Mouse (Mus musculus) mouse trophoblast stem cell (cell line): ENCODE results near the gene Arhgef39.

Experiments
- in situ Hi-C, 2 experiments: fragments of 300-500 bp; cut with MseI, MboI; formaldehyde crosslinking; loops; 2 replicates in 1 of 2; 3 replicates in 1 of 2; pipeline ENCODE4 v1.15.1; 2025

Gene Arhgef39

DNA sequence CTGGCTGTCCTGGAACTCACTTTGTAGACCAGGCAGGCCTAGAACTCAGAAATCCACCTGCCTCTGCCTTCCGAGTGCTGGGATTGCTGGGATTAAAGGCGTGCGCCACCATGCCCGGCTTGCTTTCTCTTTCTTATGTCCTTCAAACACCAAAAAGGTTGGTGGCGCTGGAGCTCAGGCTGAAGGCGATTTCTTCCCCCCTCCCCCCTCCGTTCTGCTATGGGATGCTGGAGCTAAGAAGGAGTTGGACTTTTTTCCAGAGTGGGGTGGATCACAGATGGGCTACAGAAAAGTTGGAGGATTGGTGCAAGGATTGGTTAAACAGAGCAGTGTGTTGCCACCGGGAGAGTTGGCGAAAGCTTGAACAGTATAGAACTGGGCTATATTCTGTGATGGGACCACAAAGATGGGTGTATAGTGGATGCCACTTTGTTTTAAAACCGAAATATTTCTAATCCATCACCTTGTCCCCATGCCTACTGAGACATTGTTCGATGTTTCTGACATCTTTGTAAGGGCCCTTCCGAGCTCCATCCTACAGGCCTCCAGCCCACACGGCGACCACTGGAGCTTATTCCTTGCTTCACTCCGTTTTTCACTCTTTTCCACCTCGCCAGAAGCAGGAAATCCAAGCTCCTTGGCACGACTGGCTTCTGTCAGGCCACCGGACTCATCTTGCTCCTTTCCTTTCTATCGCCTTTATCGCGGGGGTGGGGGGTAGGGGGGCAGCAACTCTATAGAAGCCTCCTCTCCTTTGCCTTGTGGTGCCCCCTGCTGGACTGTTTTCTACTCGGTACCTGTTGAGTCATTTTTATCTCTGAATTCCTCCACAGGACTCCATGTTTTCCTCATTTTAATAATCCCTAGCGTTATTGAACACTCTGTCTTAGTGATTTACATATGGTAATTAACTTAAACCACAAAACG lies 20.3 kb downstream of the Arhgef39 start:
- in situ Hi-C loops: loop anchor here (5.0 kb wide), 1 partner anchor 37 kb away; the partner anchor contains the start of gene Tesk1 (in 2 of the 2)

DNA sequence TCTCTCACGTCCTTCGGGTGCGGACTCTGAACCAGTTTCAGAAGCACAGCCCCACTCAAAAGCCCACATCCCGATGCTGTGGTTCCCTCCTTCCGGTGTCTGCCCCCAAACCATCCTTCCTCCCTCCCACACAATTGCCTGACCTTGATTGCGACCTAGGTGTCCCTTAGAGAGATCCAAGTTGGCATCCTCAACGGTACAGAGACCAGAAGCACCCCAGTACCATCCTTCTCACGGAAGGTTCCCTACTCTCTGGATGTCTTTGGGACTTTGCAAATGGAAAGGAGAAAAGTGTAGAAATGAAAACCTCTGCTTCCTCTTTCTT lies 21.0 kb downstream of the Arhgef39 start:
- in situ Hi-C loops: loop anchor here (5.0 kb wide), 1 partner anchor 36 kb away; the partner anchor contains the start of gene Tesk1 (in 2 of the 2)

- in situ Hi-C loops: loop anchor here (5.0 kb wide), 1 partner anchor 36 kb away; the partner anchor contains the start of gene Tesk1 (in 2 of the 2)
These were observed 21.5 kb downstream of the Arhgef39 start for GRCm38 (mm10) chr4:43477857-43478533.

- in situ Hi-C loops: loop anchor here (5.0 kb wide), 1 partner anchor 34 kb away; the partner anchor contains the start of gene Tesk1 (in 2 of the 2)
These were observed 22.9 kb downstream of the Arhgef39 start for GRCm38 (mm10) chr4:43476604-43477003.

DNA sequence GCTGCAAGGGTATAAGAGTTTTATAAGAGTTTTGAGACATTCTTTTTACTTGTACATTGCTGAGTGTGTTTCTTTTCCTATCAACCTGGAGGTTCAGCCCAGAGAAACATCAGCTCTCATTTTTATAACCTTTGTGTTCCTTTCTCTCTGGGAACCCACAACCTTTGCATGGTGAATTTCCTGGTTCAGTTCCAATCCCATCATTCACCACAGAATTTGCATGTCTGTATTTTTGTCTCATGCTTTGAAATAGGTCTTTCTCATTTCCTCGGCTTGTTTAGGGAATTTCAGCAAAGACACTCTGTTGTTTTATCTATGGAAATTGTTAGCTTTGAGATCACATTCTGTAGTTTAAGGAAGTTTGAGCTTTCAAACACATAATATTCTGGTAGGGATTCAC lies 25.9 kb downstream of the Arhgef39 start:
- in situ Hi-C loops: no loop called here

DNA sequence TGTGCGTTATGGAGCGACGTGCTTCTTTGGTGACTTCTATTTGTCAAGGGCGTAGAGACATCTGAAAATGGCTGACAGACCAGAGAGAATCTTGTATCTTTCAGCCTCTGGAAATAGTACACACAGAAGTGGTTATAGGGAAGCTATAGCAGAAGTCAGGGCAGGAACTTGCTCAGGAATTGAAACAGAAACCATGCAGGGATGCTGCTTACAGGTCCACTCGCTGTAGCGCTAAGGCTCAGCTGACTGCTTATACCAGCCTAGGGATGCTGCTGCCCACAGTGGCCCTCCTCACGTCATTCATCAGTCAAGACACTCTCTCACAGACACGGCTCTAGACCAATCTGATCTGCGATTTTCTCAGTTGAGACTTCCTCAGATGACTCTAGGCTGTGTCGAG lies 29.2 kb downstream of the Arhgef39 start:
- in situ Hi-C loops: no loop called here

GRCm38 (mm10) chr4:43466872-43467271 lies 32.6 kb downstream of the Arhgef39 start:
- in situ Hi-C loops: no loop called here

- in situ Hi-C loops: no loop called here
These were observed 33.6 kb downstream of the Arhgef39 start for GRCm38 (mm10) chr4:43465935-43466334.

DNA sequence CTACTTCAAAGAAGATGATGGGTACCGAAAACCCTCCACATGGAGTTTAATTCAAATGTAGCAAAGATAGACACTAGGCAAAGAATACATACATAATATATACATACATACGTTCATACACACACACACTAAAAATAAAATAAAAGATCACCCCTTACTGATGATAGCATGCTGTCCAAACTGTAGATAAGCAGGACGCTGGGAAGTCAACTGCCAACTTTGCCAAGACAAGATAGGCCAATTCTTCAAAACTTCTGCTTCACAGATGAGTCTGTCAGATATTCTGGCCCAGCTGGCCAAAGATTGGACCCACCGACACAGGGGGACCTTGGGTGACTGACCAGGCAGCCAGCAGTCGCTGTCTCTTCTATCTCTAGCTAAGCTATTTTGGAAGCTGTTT lies 36.4 kb downstream of the Arhgef39 start:
- in situ Hi-C loops: no loop called here

DNA sequence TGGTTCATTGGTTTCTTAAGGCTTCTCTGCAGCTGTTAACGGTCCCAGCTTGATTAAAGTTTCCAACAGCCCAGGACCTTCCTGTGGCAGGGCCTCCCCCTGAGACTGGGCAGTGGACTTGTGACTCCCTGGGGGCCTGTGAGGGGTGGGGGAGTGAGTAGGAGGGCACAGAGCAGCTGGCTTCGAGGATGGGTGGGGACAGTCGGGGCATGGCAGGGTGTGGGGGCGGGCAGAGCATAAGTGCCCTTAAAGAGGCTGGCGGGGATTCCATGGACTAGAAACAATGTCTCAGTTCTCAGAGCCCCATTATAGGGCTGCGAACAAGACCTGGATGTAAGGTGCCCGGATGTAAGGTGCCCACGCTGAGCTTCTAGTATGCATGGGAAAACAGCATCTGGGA lies 42.4 kb downstream of the Arhgef39 start:
- in situ Hi-C loops: no loop called here

DNA sequence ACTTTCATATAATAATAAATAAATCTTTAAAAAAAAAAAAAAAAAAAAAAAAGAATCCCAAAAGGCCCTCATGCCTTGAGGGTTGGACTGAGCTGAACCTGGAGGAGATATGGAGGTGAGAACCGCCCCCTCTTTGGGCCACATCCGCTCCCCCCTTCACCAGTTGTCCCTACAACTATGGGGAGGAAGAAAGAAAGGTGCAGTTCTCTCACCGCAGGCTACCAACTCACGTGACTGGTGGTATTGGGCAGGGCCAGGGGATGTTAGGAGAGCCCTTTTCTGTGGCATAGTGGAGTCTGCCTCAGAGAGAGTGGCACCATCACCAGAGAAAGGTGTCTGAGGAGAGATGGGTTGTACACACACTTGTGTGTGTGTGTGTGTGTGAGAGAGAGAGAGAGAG lies 43.0 kb downstream of the Arhgef39 start:
- in situ Hi-C loops: no loop called here

- in situ Hi-C loops: no loop called here
These were observed 45.3 kb downstream of the Arhgef39 start, which contains the start of gene Cd72 for GRCm38 (mm10) chr4:43454041-43454836. TSS of gene Cd72 (minus strand) at chr4:43454628.

DNA sequence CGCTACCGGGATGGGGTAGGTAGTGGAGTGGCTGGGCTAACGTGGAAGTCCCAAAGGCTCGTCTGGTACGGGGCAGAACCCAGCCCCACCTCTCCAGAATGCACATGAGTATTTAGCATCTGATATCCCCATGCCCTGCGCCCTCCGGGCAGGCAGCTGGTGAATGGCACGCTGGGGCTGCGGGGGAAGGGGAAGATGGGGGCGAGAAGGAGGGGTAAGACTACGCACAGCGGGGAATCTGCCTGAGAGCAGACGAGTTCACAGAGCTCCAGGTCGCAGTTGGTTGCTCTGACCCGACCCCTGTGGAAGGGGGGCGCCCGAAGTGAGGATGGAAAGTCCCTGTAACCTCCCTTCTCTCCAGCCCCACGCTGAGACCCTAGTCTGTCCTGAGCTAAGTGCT lies 46.1 kb downstream of the Arhgef39 start:
- in situ Hi-C loops: no loop called here

DNA sequence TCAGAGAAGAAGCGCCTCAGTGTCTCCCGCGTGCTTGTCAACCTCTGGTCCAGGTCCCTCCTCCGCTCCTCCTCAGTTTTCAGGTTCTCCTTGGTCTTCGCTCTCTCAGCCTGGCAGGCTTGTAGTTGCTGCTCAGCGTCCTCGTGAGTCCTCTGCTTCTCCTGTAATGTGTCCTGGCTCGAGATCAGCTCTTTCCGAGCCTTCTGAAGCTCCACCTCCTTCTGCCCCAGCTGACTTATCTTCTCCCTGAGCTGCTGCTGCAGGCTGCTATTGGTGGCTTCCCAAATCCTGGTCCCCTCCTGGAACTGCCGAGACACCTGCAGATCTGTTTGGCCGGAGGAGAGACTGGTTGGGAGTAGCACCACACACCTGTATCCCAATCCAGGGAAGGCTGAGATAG lies 47.2 kb downstream of the Arhgef39 start:
- in situ Hi-C loops: no loop called here

DNA sequence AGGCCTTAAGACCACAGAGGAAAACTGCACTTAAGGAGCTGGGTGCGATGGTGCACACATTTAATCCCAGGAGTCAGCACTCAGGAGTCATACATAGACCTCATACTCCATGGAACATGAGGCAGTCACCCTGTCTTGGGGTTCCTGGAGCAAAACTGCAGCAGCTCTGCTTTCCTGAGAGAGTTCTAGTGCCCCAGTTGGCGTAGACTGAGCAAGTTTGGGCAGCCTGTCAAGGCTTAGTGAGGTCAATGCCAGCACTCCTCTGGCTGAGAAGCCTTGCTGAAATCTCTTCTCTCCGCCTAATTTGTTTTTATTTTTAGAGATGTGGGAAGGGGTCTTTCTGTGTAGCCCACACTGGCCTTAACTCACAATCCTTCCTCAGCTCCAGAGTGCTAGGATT lies 50.9 kb downstream of the Arhgef39 start:
- in situ Hi-C loops: no loop called here

GRCm38 (mm10) chr4:43447251-43447650 lies 52.2 kb downstream of the Arhgef39 start:
- in situ Hi-C loops: no loop called here
